Mouse (Mus musculus) limb, embryonic 14.5 days (tissue): ENCODE data around the gene Ppt2. TPM values are rescaled to one million over a fixed set of nuclear protein-coding genes. Genes with fewer than 3 reads are reported as not detected.

Source experiments
- ATAC-seq: fragments of 200-750 bp; cut with Nextera tagmentation; 2 replicates; pipeline ENCODE4 v1.8.0; 2017; ENCODE audit warnings: low read depth, moderate number of reproducible peaks, moderate TSS enrichment; ENCODE audit not compliant: low FRiP score
- DNase-seq: peaks from one replicate; pipeline ENCODE4 v3.0.0-alpha.2; 2015; ENCODE audit warnings: low spot score
- H3K27ac ChIP-seq: fragments of 300-500 bp; sonication (generic); replicated peaks from 2 replicates; pipeline ENCODE4 v1.5.1; 2014; ENCODE audit warnings: low read depth, mild to moderate bottlenecking, low read length, moderate library complexity, mixed read lengths
- H3K27me3 ChIP-seq: fragments of 300-500 bp; sonication (generic); 2 replicates; pipeline ENCODE4 v1.6.1; 2014; ENCODE audit warnings: low read length, mixed read lengths; ENCODE audit not compliant: control insufficient read depth, insufficient read depth
- H3K36me3 ChIP-seq: fragments of 300-500 bp; sonication (generic); 2 replicates; pipeline ENCODE4 v1.6.1; 2014; ENCODE audit warnings: mild to moderate bottlenecking, low read length, moderate library complexity, mixed read lengths; ENCODE audit not compliant: control insufficient read depth, insufficient read depth
- H3K4me1 ChIP-seq: fragments of 300-500 bp; sonication (generic); 2 replicates; pipeline ENCODE4 v1.6.1; 2014; ENCODE audit warnings: antibody characterized with exemption, low read length, mixed read lengths; ENCODE audit not compliant: control insufficient read depth, insufficient read depth
- H3K4me2 ChIP-seq: fragments of 300-500 bp; sonication (generic); replicated peaks from 2 replicates; pipeline ENCODE4 v1.6.1; 2014; ENCODE audit warnings: low read depth, mild to moderate bottlenecking, low read length, moderate library complexity; ENCODE audit not compliant: severe bottlenecking
- H3K4me3 ChIP-seq: fragments of 300-500 bp; sonication (generic); replicated peaks from 2 replicates; pipeline ENCODE4 v1.5.1; 2014; ENCODE audit warnings: low read length
- H3K9ac ChIP-seq: fragments of 300-500 bp; sonication (generic); 2 replicates; pipeline ENCODE4 v1.6.1; 2014; ENCODE audit warnings: mild to moderate bottlenecking, low read depth, low read length, moderate library complexity; ENCODE audit not compliant: severe bottlenecking
- H3K9me3 ChIP-seq: fragments of 300-500 bp; sonication (generic); 2 replicates; pipeline ENCODE4 v1.6.1; 2016; ENCODE audit warnings: low read length; ENCODE audit not compliant: control insufficient read depth
- POLR2A ChIP-seq: fragments of 200-500 bp; IDR thresholded peaks from 2 replicates; pipeline ENCODE4 v1.8.0; 2012; ENCODE audit warnings: inconsistent platforms, mild to moderate bottlenecking, moderate library complexity, borderline replicate concordance; ENCODE audit not compliant: insufficient read depth, insufficient read length; ENCODE audit errors: extremely low read depth
- WGBS: fragments of 180-500 bp; shearing (Covaris S2); extraction: QIAGEN DNeasy Blood & Tissue Kit; methylation state at CpG from one replicate; pipeline ENCODE4 v1.1.7; 2014; 5-methylcytosine and 5-hydroxymethylcytosine counted together
- polyA plus RNA-seq, 2 experiments: library from polyadenylated mRNA; depleted of rRNA in 1 of 2; stranded (reverse) in 1 of 2; unstranded in 1 of 2; fragments of >200 nt; fragmentation: Nextera tagmentation in 1 of 2; extraction: Ambion mirVana in 1 of 2; gene quantifications; 2 replicates each; pipeline versions ENCODE4 v1.2.1 to v1.2.3; 2012 to 2014

Gene Ppt2
- polyA plus RNA-seq, 2 experiments = 29.9 to 39.6 TPM

DNA sequence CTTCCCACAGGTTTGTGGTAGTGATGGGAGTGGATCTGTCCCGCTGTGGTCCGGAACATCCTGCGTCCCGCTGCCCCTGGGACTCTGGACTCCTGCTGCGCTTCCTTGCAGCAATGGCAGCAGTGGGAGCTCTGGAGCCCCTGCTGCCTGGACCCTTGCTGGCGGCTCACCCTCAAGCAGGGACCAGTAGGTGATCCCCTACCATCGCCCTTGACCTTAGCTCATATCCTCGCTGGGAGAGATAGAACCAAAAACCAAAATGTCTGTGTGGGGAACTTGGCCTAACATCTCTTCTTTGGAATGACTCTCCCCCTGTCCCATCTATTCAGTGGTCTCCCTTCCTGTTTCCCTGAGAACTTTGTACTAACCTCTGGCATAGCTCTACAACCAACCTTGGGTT lies 44.5 kb downstream of the Ppt2 start:
- H3K4me2 ChIP-seq = no peak overlapping the region
- peaks cover 19% of the 10 kb centered on the region for H3K4me1 ChIP-seq
- H3K4me3 ChIP-seq = no peak overlapping the region
- ATAC-seq (no peak), DNase-seq (no peak)
- no peak overlapping the region for H3K27ac ChIP-seq
- H3K27me3 ChIP-seq = no peaks in the 10 kb centered on the region
- WGBS = 94% methylated on average over 8 of the region's 8 CpGs
- H3K36me3 ChIP-seq = no peaks in the 10 kb centered on the region
- no peaks in the 10 kb centered on the region for H3K9me3 ChIP-seq
- no peak for TF ChIP-seq POLR2A
- H3K9ac ChIP-seq = no peak overlapping the region

DNA sequence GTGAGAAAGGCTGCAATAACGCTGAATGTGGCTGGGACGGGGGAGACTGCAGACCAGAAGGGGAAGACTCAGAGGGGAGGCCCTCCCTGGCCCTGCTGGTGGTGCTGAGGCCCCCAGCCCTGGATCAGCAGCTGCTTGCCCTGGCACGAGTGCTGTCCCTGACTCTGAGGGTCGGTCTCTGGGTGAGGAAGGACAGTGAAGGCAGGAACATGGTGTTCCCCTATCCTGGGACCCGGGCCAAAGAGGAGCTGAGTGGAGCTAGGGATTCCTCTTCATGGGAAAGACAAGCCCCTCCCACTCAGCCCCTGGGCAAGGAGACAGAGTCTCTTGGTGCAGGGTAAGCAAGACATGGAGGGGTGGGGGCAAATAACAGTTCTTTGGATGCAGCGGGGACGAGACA lies 44.9 kb downstream of the Ppt2 start:
- H3K9ac ChIP-seq = no peak overlapping the region
- DNase-seq = no peak
- WGBS = 60% methylated on average over 7 of the region's 7 CpGs
- H3K9me3 ChIP-seq = no peaks in the 10 kb centered on the region
- no peak overlapping the region for H3K4me3 ChIP-seq
- H3K27ac ChIP-seq = no peak overlapping the region
- H3K27me3 ChIP-seq = no peaks in the 10 kb centered on the region
- H3K4me2 ChIP-seq = no peak overlapping the region
- ATAC-seq = no peak
- H3K4me1 ChIP-seq = peaks cover 15% of the 10 kb centered on the region; the same call in 1 of the 2 replicates
- TF ChIP-seq POLR2A = no peak
- H3K36me3 ChIP-seq = no peaks in the 10 kb centered on the region

DNA sequence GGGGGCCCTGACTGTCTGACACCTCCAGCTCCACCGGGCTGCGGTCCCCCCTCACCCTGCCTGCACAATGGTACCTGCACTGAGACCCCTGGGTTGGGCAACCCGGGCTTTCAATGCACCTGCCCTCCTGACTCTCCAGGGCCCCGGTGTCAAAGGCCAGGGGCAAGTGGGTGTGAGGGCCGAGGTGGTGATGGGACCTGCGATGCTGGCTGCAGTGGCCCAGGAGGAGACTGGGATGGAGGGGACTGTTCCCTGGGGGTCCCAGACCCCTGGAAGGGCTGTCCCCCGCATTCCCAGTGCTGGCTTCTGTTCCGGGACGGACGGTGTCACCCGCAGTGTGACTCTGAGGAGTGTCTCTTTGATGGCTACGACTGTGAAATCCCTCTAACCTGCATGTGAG lies 45.8 kb downstream of the Ppt2 start:
- H3K27me3 ChIP-seq = no peaks in the 10 kb centered on the region
- DNase-seq = no peak
- no peak for ATAC-seq
- H3K9me3 ChIP-seq = no peaks in the 10 kb centered on the region
- no peak overlapping the region for H3K4me2 ChIP-seq
- H3K9ac ChIP-seq = no peak overlapping the region
- 83% methylated on average over 12 of the region's 12 CpGs for WGBS
- no peak overlapping the region for H3K4me3 ChIP-seq
- no peaks in the 10 kb centered on the region for H3K36me3 ChIP-seq
- no peak for TF ChIP-seq POLR2A
- no peak overlapping the region for H3K27ac ChIP-seq
- peaks cover 12% of the 10 kb centered on the region; the same call in 1 of the 2 replicates for H3K4me1 ChIP-seq

DNA sequence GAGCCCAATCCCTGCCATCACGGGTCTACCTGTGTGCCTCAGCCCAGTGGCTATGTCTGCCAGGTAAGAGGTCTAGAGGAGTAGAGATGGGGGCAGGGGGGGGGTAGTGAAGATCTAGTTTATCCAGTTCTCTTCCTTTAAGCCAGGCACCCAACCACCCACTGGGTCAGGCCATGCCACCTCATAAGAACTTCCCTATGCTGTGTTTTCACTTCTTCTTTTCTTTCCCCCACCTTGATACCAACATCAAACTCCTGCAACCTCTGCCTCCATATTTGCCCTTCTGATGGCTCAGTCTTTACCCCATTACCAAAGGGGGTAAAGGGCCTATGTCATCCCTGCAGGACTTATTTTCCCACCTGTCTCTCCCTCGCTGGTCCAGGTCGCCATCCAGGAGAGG lies 50.2 kb downstream of the Ppt2 start:
- Histone ChIP-seq H3K4me2 (no peak overlapping the region), H3K9me3 (no peaks in the 10 kb centered on the region), H3K36me3 (no peaks in the 10 kb centered on the region), H3K27me3 (no peaks in the 10 kb centered on the region), H3K4me1 (peaks cover 5% of the 10 kb centered on the region; the same call in 1 of the 2 replicates), H3K9ac (no peak overlapping the region), H3K4me3 (no peak overlapping the region), H3K27ac (no peak overlapping the region)
- TF ChIP-seq POLR2A = no peak
- DNase-seq (no peak), ATAC-seq (no peak)
- WGBS = 93% methylated on average over 3 of the region's 3 CpGs

DNA sequence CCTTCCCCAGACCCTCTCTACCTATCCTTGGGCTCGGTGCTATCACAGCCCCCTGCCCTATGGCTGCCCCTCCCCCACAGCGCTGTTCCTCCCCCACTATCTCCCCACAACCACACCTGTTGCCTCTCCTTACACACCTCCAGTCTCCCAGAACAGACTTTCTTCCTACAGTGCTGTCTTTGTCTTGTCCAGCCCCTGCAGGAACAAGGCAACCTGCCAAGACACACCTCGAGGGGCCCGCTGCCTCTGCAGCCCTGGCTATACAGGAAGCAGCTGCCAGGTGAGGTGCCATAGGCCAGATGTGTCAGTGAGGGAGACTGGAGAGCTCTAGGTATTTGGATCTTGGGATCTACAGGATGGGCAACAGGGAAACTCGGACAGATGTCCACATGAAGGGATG lies 51.7 kb downstream of the Ppt2 start:
- H3K27ac ChIP-seq = no peak overlapping the region
- H3K4me1 ChIP-seq = peaks cover 5% of the 10 kb centered on the region; the same call in 1 of the 2 replicates
- no peak overlapping the region for H3K4me2 ChIP-seq
- no peaks in the 10 kb centered on the region for H3K9me3 ChIP-seq
- H3K9ac ChIP-seq = no peak overlapping the region
- DNase-seq (no peak), ATAC-seq (0 out of 2 replicates have a peak, but pooled peaks have one; percentile 16)
- H3K36me3 ChIP-seq = no peaks in the 10 kb centered on the region
- WGBS = 45% methylated on average over 5 of the region's 5 CpGs
- H3K4me3 ChIP-seq = no peak overlapping the region
- no peaks in the 10 kb centered on the region for H3K27me3 ChIP-seq
- no peak for TF ChIP-seq POLR2A

DNA sequence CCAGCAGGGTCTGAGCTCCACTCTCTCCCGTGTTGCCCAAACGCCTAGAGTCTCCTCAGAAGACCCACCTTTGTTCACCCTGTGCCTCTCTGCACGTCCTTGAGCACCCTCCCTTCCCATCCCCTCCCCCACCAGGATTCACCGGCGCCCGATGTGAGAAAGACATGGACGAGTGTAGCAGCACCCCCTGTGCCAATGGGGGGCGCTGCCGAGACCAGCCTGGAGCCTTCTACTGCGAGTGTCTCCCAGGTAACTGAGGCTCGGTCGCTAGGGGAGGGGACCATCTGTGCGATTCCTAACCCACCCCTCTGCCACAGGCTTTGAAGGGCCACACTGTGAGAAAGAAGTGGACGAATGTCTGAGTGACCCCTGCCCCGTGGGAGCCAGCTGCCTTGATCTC lies 55.9 kb downstream of the Ppt2 start:
- ATAC-seq = no peak

More for the DNA sequence above, 55.9 kb downstream of the Ppt2 start:
- H3K36me3 ChIP-seq = no peaks in the 10 kb centered on the region
- no peak for TF ChIP-seq POLR2A
- H3K4me3 ChIP-seq = no peak overlapping the region
- no peak overlapping the region for H3K27ac ChIP-seq
- H3K4me2 ChIP-seq = no peak overlapping the region
- H3K9me3 ChIP-seq = no peaks in the 10 kb centered on the region
- peaks cover 5% of the 10 kb centered on the region; the same call in 1 of the 2 replicates for H3K4me1 ChIP-seq
- no peak for DNase-seq
- WGBS = 13% methylated on average over 15 of the region's 15 CpGs
- H3K27me3 ChIP-seq = no peaks in the 10 kb centered on the region
- no peak overlapping the region for H3K9ac ChIP-seq
